Mouse (Mus musculus) stomach, postnatal 0 days (tissue): ENCODE data around the gene Ppil4.

Experiments
- CTCF ChIP-seq: IDR thresholded peaks from 2 replicates; pipeline ENCODE4 v1.5.1; 2016; ENCODE audit warnings: antibody characterized with exemption, low read depth, mild to moderate bottlenecking, moderate library complexity
- EP300 ChIP-seq: optimal IDR thresholded peaks from 2 replicates; pipeline ENCODE3; 2016; ENCODE audit warnings: antibody characterized with exemption

DNA sequence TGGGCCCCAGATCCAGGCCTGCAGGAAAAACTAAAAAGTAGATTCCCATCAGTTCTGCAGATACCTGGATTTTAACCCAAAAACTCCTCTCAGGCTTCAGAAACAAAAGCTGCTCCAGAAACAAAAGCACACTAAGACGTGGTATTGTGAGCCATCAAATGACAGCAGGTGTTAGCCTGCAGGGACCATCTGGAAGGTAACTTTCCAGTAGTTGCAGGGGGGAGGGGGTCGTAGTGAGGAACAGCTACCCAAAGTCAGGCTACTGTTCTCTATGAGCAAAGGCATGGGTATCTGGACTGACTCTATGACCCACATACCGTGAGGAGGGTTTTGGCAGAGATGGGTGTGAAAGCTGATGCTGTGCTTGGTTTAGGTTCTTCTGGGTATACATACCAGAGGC, 48.1 kb downstream of the Ppil4 start:
- TF ChIP-seq CTCF = no peak
- TF ChIP-seq EP300 = no peak
